25 mouse cellular contexts compared by ENCODE assay signal in the genomic region with DNA sequence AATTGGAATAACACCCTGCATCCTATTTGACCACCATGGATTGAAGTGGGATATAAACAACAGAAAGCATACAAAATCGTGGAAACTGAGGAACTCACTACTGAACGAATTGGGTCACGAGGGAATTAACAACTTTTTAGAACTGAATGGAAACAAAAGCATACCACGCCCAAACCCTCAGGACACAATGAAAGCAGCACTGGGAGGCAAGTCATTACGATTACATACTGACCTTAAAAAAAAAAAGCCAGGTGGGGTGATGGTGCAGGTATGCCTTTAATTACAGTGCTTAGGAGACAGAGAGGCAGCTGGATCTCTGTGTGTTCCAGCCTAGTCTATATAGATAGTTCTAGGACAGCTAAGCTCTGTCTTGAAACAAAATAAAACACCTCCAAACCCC. TPM values are rescaled to one million over a fixed set of nuclear protein-coding genes. Genes with fewer than 3 reads are reported as not detected.
DNase-seq lines count a peak whose midpoint lies in the region; ATAC-seq and TF ChIP-seq lines count a peak whose summit lies in the region.
"Had no signal": no experiment of that assay in that cellular context is flagged by ENCODE, and none has a peak within 500 bp of the region (broad histone marks: within the 10 kb centered on the region; RNA-seq: fewer than 3 reads in every experiment).

No protein-coding gene starts in this region.

- intact Hi-C loops in heart, postnatal 36 days (cut with DNase I) = no loop called here

- H3K4me3 ChIP-seq in E14TG2a.4 (replicated peaks; ENCODE audit: low read length) = 0 out of 2 replicates have a peak overlapping the region, but pooled peaks have one; percentile 10
- H3K4me3 ChIP-seq: embryonic facial prominence, embryonic 10.5 days; embryonic facial prominence, embryonic 12.5 days; forebrain, embryonic 13.5 days; forebrain, embryonic 15.5 days had no signal

- H3K4me1 ChIP-seq in E14TG2a.4 (replicated peaks; ENCODE audit: low read depth, low read length) = peaks cover 92% of the 10 kb centered on the region
- H3K4me1 ChIP-seq: embryonic facial prominence, embryonic 10.5 days; embryonic facial prominence, embryonic 12.5 days; forebrain, embryonic 13.5 days; forebrain, embryonic 15.5 days had no signal

- H3K27me3 ChIP-seq in E14TG2a.4 (ENCODE audit: insufficient read depth, low read length) = no peaks in the 10 kb centered on the region
- H3K27me3 ChIP-seq: CH12.LX; embryonic facial prominence, embryonic 12.5 days; forebrain, embryonic 13.5 days; forebrain, embryonic 15.5 days had no signal

- peaks cover 15% of the 10 kb centered on the region for H3K36me3 ChIP-seq in E14TG2a.4 (ENCODE audit: insufficient read depth, low read length)
- H3K36me3 ChIP-seq: forebrain, embryonic 15.5 days had no signal

- DNase-seq in ES-CJ7 (ENCODE audit: low read depth, low spot score) = peak; percentile 87
- peak; percentile 81 for DNase-seq in R1 (ENCODE audit: low read depth, low spot score)
- DNase-seq in ZHBTc4 (ENCODE audit: low read depth, low spot score) = peak; percentile 78
- no peak for DNase-seq in heart, postnatal 36 days
- DNase-seq in adrenal gland, postnatal 4 days (ENCODE audit: low spot score in 2 of 2) = no peak
- DNase-seq: adrenal gland, adult 2 months; adrenal gland, postnatal 10 days; adrenal gland, postnatal 25 days; B cell, adult 2 months; cerebellum, adult 11-12 months; cerebellum, adult 2 months; cerebellum, adult 9-10 months; cerebellum, postnatal 10 days; cerebellum, postnatal 25 days; forebrain, postnatal 0 days had no signal

- ATAC-seq in megakaryocyte, adult 5-6 weeks (ENCODE audit: poor library complexity, severe bottlenecking) = no peak
- ATAC-seq: CD4-positive, CD25-positive, alpha-beta regulatory T cell, adult 4 months; forebrain, embryonic 13.5 days; forebrain, embryonic 15.5 days; forebrain, postnatal 0 days; Patski had no signal

- H3K9me3 ChIP-seq in E14TG2a.4 (ENCODE audit: low read length) = no peaks in the 10 kb centered on the region
- H3K9me3 ChIP-seq: embryonic facial prominence, embryonic 10.5 days; embryonic facial prominence, embryonic 12.5 days; forebrain, embryonic 13.5 days; forebrain, embryonic 15.5 days; G1E had no signal

- TF ChIP-seq CTCF in E14TG2a.4 (conservative IDR thresholded peaks at IDR 0.05; ENCODE audit: low read length) = no peak

RNA-seq across cellular contexts. Expression of a gene that starts 21.8 kb away (rescaled TPM):
- total RNA-seq in heart, postnatal 36 days (2021) = 10 to 100 TPM; 30.4 to 34.3 TPM
- 10 to 100 TPM; 35.5 to 37.9 TPM for total RNA-seq in adrenal gland, postnatal 4 days (2021)
- total RNA-seq in megakaryocyte, adult 5-6 weeks (2015) = 19.2 and 22.0 TPM in 2 replicates
- total RNA-seq in megakaryocyte, adult 5-6 weeks (2017) = 6.7 and 14.0 TPM in 2 replicates

RNA-seq across cellular contexts. Expression of a gene that starts 22.4 kb away (rescaled TPM):
- total RNA-seq in heart, postnatal 36 days (2021) = 100 to 1,000 TPM; 896 to 938 TPM
- total RNA-seq in adrenal gland, postnatal 4 days (2021) = 100 to 1,000 TPM; 261 to 291 TPM
- total RNA-seq in megakaryocyte, adult 5-6 weeks (2015) = 166 and 191 TPM in 2 replicates
- 128 and 134 TPM in 2 replicates for total RNA-seq in megakaryocyte, adult 5-6 weeks (2017)

RNA-seq across cellular contexts. Expression of a gene that starts 53.1 kb away (rescaled TPM):
- 10 to 100 TPM; 21.8 to 22.4 TPM for total RNA-seq in heart, postnatal 36 days (2021)
- total RNA-seq in adrenal gland, postnatal 4 days (2021) = 10 to 100 TPM; 60.0 to 64.9 TPM
- 79.1 and 92.8 TPM in 2 replicates for total RNA-seq in megakaryocyte, adult 5-6 weeks (2015)
- total RNA-seq in megakaryocyte, adult 5-6 weeks (2017) = 45.4 and 58.9 TPM in 2 replicates

RNA-seq across cellular contexts. Expression of a gene that starts 58.1 kb away (rescaled TPM):
- total RNA-seq in heart, postnatal 36 days (2021) = 100 to 1,000 TPM; 216 to 218 TPM
- total RNA-seq in adrenal gland, postnatal 4 days (2021) = 1 to 10 TPM; 7.0 to 8.0 TPM
- total RNA-seq in megakaryocyte, adult 5-6 weeks (2015) = not detected in 2 replicates
- not detected in 2 replicates for total RNA-seq in megakaryocyte, adult 5-6 weeks (2017)
- total RNA-seq: CH12.LX had no signal

Comparison
In these comparisons a context has a peak if more than half of its experiments do, and no peak if none do; other contexts are left out.
1. DNase-seq: peak in ES-CJ7 (single experiment), R1 (single experiment) and ZHBTc4 (single experiment); none in heart, postnatal 36 days (0 of 2) and adrenal gland, postnatal 4 days (0 of 2).